Comparison of ENCODE assay signal across 29 mouse cellular contexts in the genomic region with DNA sequence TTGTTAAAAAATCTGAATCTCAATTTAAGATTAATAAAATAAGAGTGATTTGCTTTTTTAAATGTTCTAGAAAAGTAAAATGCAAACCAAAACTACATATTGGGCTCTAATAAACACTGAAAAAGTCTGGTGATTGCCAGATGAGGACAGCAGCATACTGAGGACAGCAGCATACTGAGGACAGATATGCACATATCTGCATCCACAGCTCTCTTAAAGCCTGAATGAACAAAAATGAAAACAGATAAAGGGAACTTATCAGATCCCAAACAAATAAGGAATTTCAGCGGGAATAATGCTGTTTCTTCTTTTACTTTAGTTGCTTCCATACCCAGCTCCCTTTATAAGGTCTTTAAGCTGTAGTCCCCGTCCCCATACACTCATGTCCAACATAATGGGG. TPM values are rescaled to one million over a fixed set of nuclear protein-coding genes. Genes with fewer than 3 reads are reported as not detected.
DNase-seq lines count a peak whose midpoint lies in the region; ATAC-seq lines count a peak whose summit lies in the region.
"Had no signal": no experiment of that assay in that cellular context is flagged by ENCODE, and none has a peak within 500 bp of the region (broad histone marks: within the 10 kb centered on the region; RNA-seq: fewer than 3 reads in every experiment).

No protein-coding gene starts in this region.

- H3K27me3 ChIP-seq in midbrain, embryonic 11.5 days (ENCODE audit: control insufficient read depth, insufficient read depth, low read length): no peaks in the 10 kb centered on the region
- no peaks in the 10 kb centered on the region for H3K27me3 ChIP-seq in midbrain, embryonic 13.5 days
- H3K27me3 ChIP-seq in liver, embryonic 13.5 days: no peaks in the 10 kb centered on the region
- no peaks in the 10 kb centered on the region for H3K27me3 ChIP-seq in liver, embryonic 16.5 days (ENCODE audit: control insufficient read depth, insufficient read depth, low read depth, low read length)
- H3K27me3 ChIP-seq: embryonic facial prominence, embryonic 13.5 days; forebrain, embryonic 12.5 days; forebrain, embryonic 15.5 days; heart, embryonic 12.5 days; heart, embryonic 15.5 days; hindbrain, embryonic 13.5 days had no signal

- WGBS in midbrain, embryonic 11.5 days: 87% methylated on average over 2 of the region's 2 CpGs
- WGBS in midbrain, embryonic 13.5 days: 92% methylated on average over 2 of the region's 2 CpGs
- 63% methylated on average over 2 of the region's 2 CpGs for WGBS in liver, embryonic 13.5 days (ENCODE audit: insufficient replicate concordance)
- WGBS in liver, embryonic 16.5 days (ENCODE audit: insufficient replicate concordance): 72% methylated on average over 2 of the region's 2 CpGs

- H3K4me3 ChIP-seq in midbrain, embryonic 11.5 days (ENCODE audit: low read depth, low read length): no peak overlapping the region
- no peak overlapping the region for H3K4me3 ChIP-seq in midbrain, embryonic 13.5 days (replicated peaks)
- no peak overlapping the region for H3K4me3 ChIP-seq in liver, embryonic 13.5 days (replicated peaks)
- no peak overlapping the region for H3K4me3 ChIP-seq in liver, embryonic 16.5 days (ENCODE audit: low read depth, low read length)
- H3K4me3 ChIP-seq: embryonic facial prominence, embryonic 10.5 days; embryonic facial prominence, embryonic 13.5 days; erythroblast, embryonic 14.5 days; forebrain, embryonic 12.5 days; forebrain, embryonic 15.5 days; heart, embryonic 12.5 days; heart, embryonic 15.5 days; hindbrain, embryonic 10.5 days; hindbrain, embryonic 13.5 days had no signal

- no peak for ATAC-seq in midbrain, embryonic 11.5 days (ENCODE audit: low FRiP score)
- ATAC-seq in midbrain, embryonic 13.5 days: no peak
- peak; percentile 58; the same call in 1 of the 2 replicates for ATAC-seq in liver, embryonic 13.5 days (ENCODE audit: low read depth)
- ATAC-seq in liver, embryonic 16.5 days (ENCODE audit: low read depth): peak; percentile 49; the same call in 1 of the 2 replicates
- ATAC-seq: activated CD4-positive, CD25-positive, alpha-beta regulatory T cell, adult 4 months; forebrain, embryonic 15.5 days; hindbrain, embryonic 16.5 days had no signal

- no peak overlapping the region for H3K4me2 ChIP-seq in midbrain, embryonic 11.5 days
- H3K4me2 ChIP-seq in midbrain, embryonic 13.5 days (replicated peaks): no peak overlapping the region
- peak overlapping the region; percentile 23; the same call in 1 of the 2 replicates for H3K4me2 ChIP-seq in liver, embryonic 13.5 days
- no peak overlapping the region for H3K4me2 ChIP-seq in liver, embryonic 16.5 days (ENCODE audit: low read depth, low read length)
- H3K4me2 ChIP-seq: embryonic facial prominence, embryonic 13.5 days; forebrain, embryonic 12.5 days; forebrain, embryonic 15.5 days; heart, embryonic 12.5 days; heart, embryonic 15.5 days; hindbrain, embryonic 13.5 days had no signal

- no peak overlapping the region for H3K9ac ChIP-seq in midbrain, embryonic 11.5 days (ENCODE audit: low read length)
- H3K9ac ChIP-seq in midbrain, embryonic 13.5 days (replicated peaks): no peak overlapping the region
- H3K9ac ChIP-seq in liver, embryonic 13.5 days: peak overlapping the region; percentile 27; the same call in 1 of the 2 replicates
- H3K9ac ChIP-seq in liver, embryonic 16.5 days (ENCODE audit: low read depth, low read length): no peak overlapping the region
- H3K9ac ChIP-seq: embryonic facial prominence, embryonic 13.5 days; forebrain, embryonic 12.5 days; forebrain, embryonic 15.5 days; heart, embryonic 12.5 days; heart, embryonic 15.5 days; hindbrain, embryonic 13.5 days had no signal

- peak; percentile 49 for DNase-seq in midbrain, embryonic 11.5 days (ENCODE audit: low spot score, missing footprints)
- no peak for DNase-seq in liver, embryonic 13.5 days
- DNase-seq in cerebellum, postnatal 10 days: no peak
- no peak for DNase-seq in thymus, adult 18-20 months
- DNase-seq in adrenal gland, adult 18-20 months (ENCODE audit: low spot score in 2 of 2): no peak
- DNase-seq: adrenal gland, adult 2 months; adrenal gland, postnatal 14 days; cerebellum, adult 11 months; cerebellum, adult 2 months; cerebellum, adult 9-11 months; cerebellum, postnatal 36 days; embryo, embryonic 11 days; gastrocnemius, postnatal 25 days; heart, adult 18-20 months; heart, postnatal 10 days; heart, postnatal 36 days had no signal

- no peaks in the 10 kb centered on the region for H3K4me1 ChIP-seq in midbrain, embryonic 11.5 days (ENCODE audit: control insufficient read depth, insufficient read depth, low read length)
- H3K4me1 ChIP-seq in midbrain, embryonic 13.5 days (replicated peaks): peaks cover 4% of the 10 kb centered on the region; the same call in 1 of the 2 replicates
- H3K4me1 ChIP-seq in liver, embryonic 13.5 days (replicated peaks): peaks cover 61% of the 10 kb centered on the region
- peaks cover 36% of the 10 kb centered on the region for H3K4me1 ChIP-seq in liver, embryonic 16.5 days (ENCODE audit: control insufficient read depth, low read depth, low read length)
- H3K4me1 ChIP-seq: forebrain, embryonic 12.5 days; forebrain, embryonic 15.5 days had no signal

- H3K27ac ChIP-seq in midbrain, embryonic 11.5 days (ENCODE audit: low read depth, low read length): no peak overlapping the region
- no peak overlapping the region for H3K27ac ChIP-seq in midbrain, embryonic 13.5 days
- peak overlapping the region; percentile 63 for H3K27ac ChIP-seq in liver, embryonic 13.5 days
- H3K27ac ChIP-seq in liver, embryonic 16.5 days (ENCODE audit: low read length): peak overlapping the region; percentile 37; the same call in 1 of the 2 replicates
- H3K27ac ChIP-seq: embryonic facial prominence, embryonic 10.5 days; embryonic facial prominence, embryonic 13.5 days; forebrain, embryonic 12.5 days; forebrain, embryonic 15.5 days; heart, embryonic 15.5 days; hindbrain, embryonic 10.5 days; hindbrain, embryonic 13.5 days had no signal

- H3K9me3 ChIP-seq in midbrain, embryonic 11.5 days (ENCODE audit: control insufficient read depth, low read length): no peaks in the 10 kb centered on the region
- no peaks in the 10 kb centered on the region for H3K9me3 ChIP-seq in midbrain, embryonic 13.5 days
- H3K9me3 ChIP-seq in liver, embryonic 13.5 days (replicated peaks): no peaks in the 10 kb centered on the region
- no peaks in the 10 kb centered on the region for H3K9me3 ChIP-seq in liver, embryonic 16.5 days (replicated peaks; ENCODE audit: control insufficient read depth, low read length)
- H3K9me3 ChIP-seq: embryonic facial prominence, embryonic 10.5 days; embryonic facial prominence, embryonic 13.5 days; forebrain, embryonic 12.5 days; forebrain, embryonic 15.5 days; heart, embryonic 12.5 days; heart, embryonic 15.5 days; hindbrain, embryonic 10.5 days; hindbrain, embryonic 13.5 days had no signal

- H3K36me3 ChIP-seq in midbrain, embryonic 11.5 days (ENCODE audit: control insufficient read depth, insufficient read depth, low read length): no peaks in the 10 kb centered on the region; the same call in 1 of the 2 replicates
- H3K36me3 ChIP-seq in midbrain, embryonic 13.5 days: peaks cover 8% of the 10 kb centered on the region; the same call in 1 of the 2 replicates
- peaks cover 32% of the 10 kb centered on the region for H3K36me3 ChIP-seq in liver, embryonic 13.5 days
- peaks cover 5% of the 10 kb centered on the region for H3K36me3 ChIP-seq in liver, embryonic 16.5 days (ENCODE audit: control insufficient read depth, insufficient read depth)

RNA-seq across cellular contexts. Expression of a gene that starts 19.6 kb away (rescaled TPM):
- 27.1 and 28.5 TPM in 2 replicates for polyA plus RNA-seq in midbrain, embryonic 11.5 days (2014; fragmentation: Nextera tagmentation; extraction: Ambion mirVana)
- polyA plus RNA-seq in midbrain, embryonic 13.5 days (2015; fragmentation: Nextera tagmentation; extraction: Ambion mirVana): 19.0 and 22.2 TPM in 2 replicates
- 8.1 and 11.7 TPM in 2 replicates for polyA plus RNA-seq in liver, embryonic 13.5 days (2015; fragmentation: Nextera tagmentation; extraction: Ambion mirVana)
- 7.4 and 9.0 TPM in 2 replicates for polyA plus RNA-seq in liver, embryonic 16.5 days (2015; fragmentation: Nextera tagmentation; extraction: Ambion mirVana)
- 10 to 100 TPM; 20.5 to 25.4 TPM for total RNA-seq in adrenal gland, adult 18-20 months (2021)

Comparison
In these comparisons a context has a peak if more than half of its experiments do, and no peak if none do; other contexts are left out.
1. ATAC-seq: peak in liver, embryonic 13.5 days (single experiment) and liver, embryonic 16.5 days (single experiment); none in midbrain, embryonic 11.5 days (single experiment) and midbrain, embryonic 13.5 days (single experiment).
2. H3K27ac ChIP-seq: peak in liver, embryonic 13.5 days (single experiment) and liver, embryonic 16.5 days (single experiment); none in midbrain, embryonic 11.5 days (single experiment) and midbrain, embryonic 13.5 days (single experiment).